Mouse (Mus musculus): ENCODE data around the gene Sephs1. TPM values are rescaled to one million over a fixed set of nuclear protein-coding genes. Genes with fewer than 3 reads are reported as not detected.

Gene Sephs1
- 10 to 100 TPM; 19.0 to 19.9 TPM for total RNA-seq (2021)
- long read RNA-seq, experiment 1, full-length matches to known transcripts: 24 of 32 reads
- long read RNA-seq, experiment 1, partial matches to known transcripts: 0 of 32 reads
- long read RNA-seq, experiment 1, other reads (novel, unspliced or antisense): 8 of 32 reads
- long read RNA-seq, experiment 2, full-length matches to known transcripts: 10 of 15 reads
- long read RNA-seq, experiment 2, partial matches to known transcripts: 2 of 15 reads
- long read RNA-seq, experiment 2, other reads (novel, unspliced or antisense): 3 of 15 reads

GRCm38 (mm10) chr2:4881350-4882248, at the start of gene Sephs1:
Sephs1 (plus strand) TSS chr2:4881564.
- DNase-seq (ENCODE audit: extremely low spot score in 1 of 2, low spot score in 2 of 2): peak; percentile 82 to 86
- Histone ChIP-seq H3K4me3 (peak within 1 kb of the TSS; percentile 87), H3K27ac (peak within 1 kb of the TSS; percentile 99)
- intact Hi-C loops (cut with DNase I): loop anchor here (5.0 kb wide), 1 partner anchor 379 kb away; no protein-coding TSS in a partner anchor
- TF ChIP-seq CTCF (IDR thresholded peaks at IDR 0.05): no peak; the same call in 1 of the 2 replicates

GRCm38 (mm10) chr2:4832166-4832565, 49.2 kb upstream of the Sephs1 start:
- TF ChIP-seq CTCF (IDR thresholded peaks at IDR 0.05): no peak
- intact Hi-C loops (cut with DNase I): no loop called here
- Histone ChIP-seq H3K27ac (no peak overlapping the region), H3K4me3 (no peak overlapping the region)
- DNase-seq (ENCODE audit: extremely low spot score in 1 of 2, low spot score in 2 of 2): no peak

- H3K4me3 ChIP-seq: no peak overlapping the region
- intact Hi-C loops (cut with DNase I): no loop called here
These were observed 31.9 kb upstream of the Sephs1 start for GRCm38 (mm10) chr2:4849449-4849848.

GRCm38 (mm10) chr2:4857186-4857585, 24.2 kb upstream of the Sephs1 start:
- intact Hi-C loops (cut with DNase I): no loop called here
- no peak overlapping the region for H3K4me3 ChIP-seq
- TF ChIP-seq CTCF (IDR thresholded peaks at IDR 0.05): no peak

More at GRCm38 (mm10) chr2:4849449-4849848, 31.9 kb upstream of the Sephs1 start:
- H3K27ac ChIP-seq: no peak overlapping the region
- TF ChIP-seq CTCF (IDR thresholded peaks at IDR 0.05): no peak
- DNase-seq (ENCODE audit: extremely low spot score in 1 of 2, low spot score in 2 of 2): no peak

GRCm38 (mm10) chr2:4858161-4858560, 23.2 kb upstream of the Sephs1 start:
- H3K27ac ChIP-seq: no peak overlapping the region
- TF ChIP-seq CTCF (IDR thresholded peaks at IDR 0.05): no peak
- DNase-seq (ENCODE audit: extremely low spot score in 1 of 2, low spot score in 2 of 2): no peak
- H3K4me3 ChIP-seq: no peak overlapping the region
- intact Hi-C loops (cut with DNase I): no loop called here

More at GRCm38 (mm10) chr2:4857186-4857585, 24.2 kb upstream of the Sephs1 start:
- no peak overlapping the region for H3K27ac ChIP-seq
- no peak for DNase-seq (ENCODE audit: extremely low spot score in 1 of 2, low spot score in 2 of 2)

GRCm38 (mm10) chr2:4864008-4864816, 17.2 kb upstream of the Sephs1 start:
- H3K4me3 ChIP-seq: no peak overlapping the region
- no peak overlapping the region for H3K27ac ChIP-seq
- TF ChIP-seq CTCF (IDR thresholded peaks at IDR 0.05): peak; percentile 80
- DNase-seq (ENCODE audit: extremely low spot score in 1 of 2, low spot score in 2 of 2): peak; percentile 75 to 81
- intact Hi-C loops (cut with DNase I): loop anchor here (2.0 to 10.0 kb wide), 4 partner anchors 211 to 1519 kb away; partner anchors contain the start of gene Prpf18

- no peak for TF ChIP-seq CTCF (IDR thresholded peaks at IDR 0.05)
- Histone ChIP-seq H3K4me3 (no peak overlapping the region), H3K27ac (no peak overlapping the region)
- no peak for DNase-seq (ENCODE audit: extremely low spot score in 1 of 2, low spot score in 2 of 2)
- intact Hi-C loops (cut with DNase I): loop anchor here (2.0 to 10.0 kb wide), 4 partner anchors 212 to 1520 kb away; partner anchors contain the start of gene Prpf18
These were observed 16.5 kb upstream of the Sephs1 start for GRCm38 (mm10) chr2:4864817-4865296.

GRCm38 (mm10) chr2:4868028-4868725, 13.2 kb upstream of the Sephs1 start:
- DNase-seq (ENCODE audit: extremely low spot score in 1 of 2, low spot score in 2 of 2): no peak
- Histone ChIP-seq H3K27ac (no peak overlapping the region), H3K4me3 (no peak overlapping the region)
- TF ChIP-seq CTCF (IDR thresholded peaks at IDR 0.05): no peak
- intact Hi-C loops (cut with DNase I): loop anchor here (10.0 kb wide), 2 partner anchors 643 to 1523 kb away; no protein-coding TSS in a partner anchor

GRCm38 (mm10) chr2:4872740-4873139, 8.6 kb upstream of the Sephs1 start:
- DNase-seq (ENCODE audit: extremely low spot score in 1 of 2, low spot score in 2 of 2): no peak
- TF ChIP-seq CTCF (IDR thresholded peaks at IDR 0.05): no peak
- no peak overlapping the region for H3K4me3 ChIP-seq
- intact Hi-C loops (cut with DNase I): no loop called here
- no peak overlapping the region for H3K27ac ChIP-seq

GRCm38 (mm10) chr2:4873331-4873730, 8.0 kb upstream of the Sephs1 start:
- DNase-seq (ENCODE audit: extremely low spot score in 1 of 2, low spot score in 2 of 2): no peak
- intact Hi-C loops (cut with DNase I): no loop called here
- H3K27ac ChIP-seq: no peak overlapping the region
- TF ChIP-seq CTCF (IDR thresholded peaks at IDR 0.05): no peak
- H3K4me3 ChIP-seq: no peak overlapping the region
